Mouse (Mus musculus) brain, embryonic 14.5 days (tissue): Measurements from ENCODE around the gene Aqp7.

Experiments used
- CTCF ChIP-seq: fragments of 200-500 bp; IDR thresholded peaks from 2 replicates; pipeline ENCODE4 v1.5.1; 2012; ENCODE audit warnings: inconsistent platforms, mild to moderate bottlenecking, moderate library complexity, borderline replicate concordance; ENCODE audit not compliant: insufficient read depth, insufficient read length; ENCODE audit errors: extremely low read depth
- POLR2A ChIP-seq: fragments of 200-500 bp; IDR thresholded peaks from 2 replicates; pipeline ENCODE4 v1.6.1; 2012; ENCODE audit warnings: mild to moderate bottlenecking, inconsistent platforms, borderline replicate concordance; ENCODE audit not compliant: poor library complexity, insufficient read depth, insufficient read length, severe bottlenecking; ENCODE audit errors: extremely low read depth

DNA sequence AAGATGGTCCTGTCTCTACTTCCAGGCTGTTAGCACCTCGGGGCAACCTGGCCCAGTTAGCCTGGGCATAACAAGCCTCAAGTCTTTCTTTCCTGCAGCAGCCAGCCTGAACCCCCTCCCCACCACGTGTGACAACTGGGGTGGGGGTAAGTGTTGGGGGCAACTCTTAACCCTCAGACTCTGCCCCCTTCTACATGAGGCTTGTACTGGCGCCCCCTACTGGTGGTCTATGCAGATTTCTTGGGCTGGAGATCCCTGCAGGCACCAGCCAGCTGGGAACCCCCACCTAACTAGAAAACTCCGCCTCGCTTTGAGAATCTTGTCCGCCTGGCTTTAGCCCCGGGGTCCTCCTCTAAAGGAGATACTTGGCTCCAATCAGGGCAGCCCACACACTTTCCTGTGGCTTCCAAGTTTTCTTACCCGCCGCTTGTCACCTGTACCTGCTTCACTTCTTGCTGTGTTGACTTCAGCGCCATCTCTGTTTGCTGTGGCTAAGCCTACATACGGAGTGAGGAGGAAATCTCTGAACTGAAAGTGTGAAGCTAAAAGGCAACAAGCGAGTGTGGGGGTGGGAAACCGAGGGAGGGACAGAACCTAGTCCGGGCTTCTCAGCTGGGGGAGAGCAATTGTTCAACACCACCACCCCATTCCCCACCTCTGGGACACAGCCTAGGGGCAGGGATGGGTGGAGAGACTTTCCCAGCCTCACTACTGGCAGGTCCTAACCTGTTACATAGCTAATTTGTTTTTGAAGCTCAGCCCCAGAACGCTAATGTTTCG lies 16.1 kb upstream of the Aqp7 start:
- TF ChIP-seq CTCF (peak; percentile 47; the same call in 1 of the 2 replicates), POLR2A (no peak)
